Mouse (Mus musculus) lung, embryonic 14.5 days (tissue): ENCODE data around the gene Ndrg3. TPM values are rescaled to one million over a fixed set of nuclear protein-coding genes. Genes with fewer than 3 reads are reported as not detected.

Experiments
- ATAC-seq: fragments of 200-750 bp; cut with Nextera tagmentation; 2 replicates; pipeline ENCODE4 v1.8.0; 2017; ENCODE audit warnings: mild to moderate bottlenecking, moderate TSS enrichment, moderate library complexity; ENCODE audit not compliant: insufficient read depth
- DNase-seq: peaks from one replicate; pipeline ENCODE4 v3.0.0-alpha.2; 2015
- H3K27ac ChIP-seq: fragments of 300-500 bp; sonication (generic); 2 replicates; pipeline ENCODE4 v1.5.1; 2014; ENCODE audit warnings: low read depth, mild to moderate bottlenecking, moderate library complexity
- H3K27me3 ChIP-seq: fragments of 300-500 bp; sonication (generic); 2 replicates; pipeline ENCODE4 v1.6.1; 2014; ENCODE audit warnings: low read length, control low read depth; ENCODE audit not compliant: insufficient read depth
- H3K36me3 ChIP-seq: fragments of 300-500 bp; sonication (generic); 2 replicates; pipeline ENCODE4 v1.6.1; 2014; ENCODE audit warnings: control low read depth; ENCODE audit not compliant: insufficient read depth
- H3K4me1 ChIP-seq: fragments of 300-500 bp; sonication (generic); 2 replicates; pipeline ENCODE4 v1.6.1; 2014; ENCODE audit warnings: antibody characterized with exemption, control low read depth; ENCODE audit not compliant: insufficient read depth
- H3K4me2 ChIP-seq: fragments of 300-500 bp; sonication (generic); 2 replicates; pipeline ENCODE4 v1.6.1; 2014; ENCODE audit warnings: mild to moderate bottlenecking
- H3K4me3 ChIP-seq: fragments of 300-500 bp; sonication (generic); 2 replicates; pipeline ENCODE4 v1.5.1; 2014; ENCODE audit warnings: low read depth, low read length
- H3K9ac ChIP-seq: fragments of 300-500 bp; sonication (generic); 2 replicates; pipeline ENCODE4 v1.6.1; 2014
- H3K9me3 ChIP-seq: fragments of 300-500 bp; sonication (generic); 2 replicates; pipeline ENCODE4 v1.6.1; 2016; ENCODE audit warnings: low read depth, low read length, control low read depth
- CTCF ChIP-seq: IDR thresholded peaks from 2 replicates; pipeline ENCODE4 v1.5.1; 2016; ENCODE audit warnings: antibody characterized with exemption, low read depth
- WGBS: fragments of 180-500 bp; shearing (Covaris S2); extraction: QIAGEN DNeasy Blood & Tissue Kit; methylation state at CpG from one replicate; pipeline ENCODE4 v1.1.7; 2014; 5-methylcytosine and 5-hydroxymethylcytosine counted together
- polyA plus RNA-seq: library from polyadenylated mRNA; unstranded; fragments of >200 nt; fragmentation: Nextera tagmentation; extraction: Ambion mirVana; gene quantifications from 2 replicates; pipeline ENCODE4 v1.2.1, GENCODE M21; 2014

The Ndrg3 gene
- polyA plus RNA-seq, 1 experiment from 2014 or later, result 43.7 TPM

- H3K4me2 ChIP-seq, result no peak overlapping the region
Measured at GRCm38 (mm10) chr2:156882431-156883001, 109.3 kb downstream of the Ndrg3 start.

GRCm38 (mm10) chr2:156879541-156879940 is 112.3 kb downstream of the Ndrg3 start:
- peaks cover 4% of the 10 kb centered on the region; the same call in 1 of the 2 replicates for H3K4me1 ChIP-seq
- no peak overlapping the region for H3K4me2 ChIP-seq
- DNase-seq, result no peak
- no peaks in the 10 kb centered on the region for H3K9me3 ChIP-seq
- WGBS, result 81% methylated on average over 3 of the region's 3 CpGs
- no peak overlapping the region for H3K4me3 ChIP-seq
- ATAC-seq, result no peak
- no peak for TF ChIP-seq CTCF
- H3K36me3 ChIP-seq, result peaks cover 11% of the 10 kb centered on the region
- no peak overlapping the region for H3K27ac ChIP-seq
- no peaks in the 10 kb centered on the region for H3K27me3 ChIP-seq
- H3K9ac ChIP-seq, result no peak overlapping the region

More at GRCm38 (mm10) chr2:156882431-156883001, 109.3 kb downstream of the Ndrg3 start:
- H3K4me1 ChIP-seq, result peaks cover 4% of the 10 kb centered on the region; the same call in 1 of the 2 replicates
- TF ChIP-seq CTCF, result no peak
- H3K36me3 ChIP-seq, result no peaks in the 10 kb centered on the region
- ATAC-seq (no peak), DNase-seq (no peak)
- no peaks in the 10 kb centered on the region for H3K27me3 ChIP-seq
- H3K9me3 ChIP-seq, result no peaks in the 10 kb centered on the region
- no peak overlapping the region for H3K4me3 ChIP-seq
- H3K27ac ChIP-seq, result no peak overlapping the region
- no peak overlapping the region for H3K9ac ChIP-seq
- WGBS, result 20% methylated on average over 10 of the region's 10 CpGs

GRCm38 (mm10) chr2:156877726-156878125 is 114.1 kb downstream of the Ndrg3 start:
- Histone ChIP-seq H3K27me3 (no peaks in the 10 kb centered on the region), H3K4me2 (no peak overlapping the region), H3K36me3 (peaks cover 29% of the 10 kb centered on the region), H3K27ac (no peak overlapping the region), H3K9me3 (no peaks in the 10 kb centered on the region), H3K4me3 (no peak overlapping the region), H3K4me1 (peaks cover 4% of the 10 kb centered on the region; the same call in 1 of the 2 replicates), H3K9ac (no peak overlapping the region)
- TF ChIP-seq CTCF, result no peak
- ATAC-seq, result peak; percentile 17; the same call in 1 of the 2 replicates
- 34% methylated on average over 9 of the region's 9 CpGs for WGBS
- DNase-seq, result peak; percentile 38

Other genes starting within 250 kb of the Ndrg3 start
- gene Myl9, start 216.6 kb downstream of the Ndrg3 start, polyA plus RNA-seq, result 397 and 446 TPM in 2 replicates
- gene Tgif2, start 152.0 kb downstream of the Ndrg3 start, polyA plus RNA-seq, result 69.1 and 75.1 TPM in 2 replicates
- 5.7 and 7.2 TPM in 2 replicates for gene 4930518I15Rik, start 134.1 kb downstream of the Ndrg3 start, polyA plus RNA-seq
- 194 and 210 TPM in 2 replicates for gene Rab5if, start 128.9 kb downstream of the Ndrg3 start, polyA plus RNA-seq
- 0.21 and 0.50 TPM in 2 replicates for gene Sla2, start 104.9 kb downstream of the Ndrg3 start, polyA plus RNA-seq
- gene Dsn1, start 15.1 kb upstream of the Ndrg3 start, polyA plus RNA-seq, result 44.2 and 46.6 TPM in 2 replicates
- gene Soga1, start 87.2 kb upstream of the Ndrg3 start, polyA plus RNA-seq, result 8.6 and 8.9 TPM in 2 replicates
- not detected in 2 replicates for gene Tldc2, start 95.0 kb upstream of the Ndrg3 start, polyA plus RNA-seq
- gene Samhd1, start 143.2 kb upstream of the Ndrg3 start, polyA plus RNA-seq, result 36.2 and 37.0 TPM in 2 replicates
- gene Rbl1, start 212.5 kb upstream of the Ndrg3 start, polyA plus RNA-seq, result 36.4 and 37.3 TPM in 2 replicates